Mouse (Mus musculus) embryonic facial prominence, embryonic 10.5 days (tissue): ENCODE data around the gene Lgals1. TPM values are rescaled to one million over a fixed set of nuclear protein-coding genes. Genes with fewer than 3 reads are reported as not detected.

Experiments used
- DNase-seq: peaks from one replicate; pipeline ENCODE4 v3.0.0-alpha.2; 2017; ENCODE audit warnings: low spot score
- H3K27ac ChIP-seq: fragments of 300-500 bp; sonication (generic); replicated peaks from 2 replicates; pipeline ENCODE4 v1.5.1; 2016; ENCODE audit warnings: mild to moderate bottlenecking
- H3K27me3 ChIP-seq: fragments of 300-500 bp; sonication (generic); replicated peaks from 2 replicates; pipeline ENCODE4 v1.6.1; 2016; ENCODE audit warnings: low read depth, mild to moderate bottlenecking; ENCODE audit not compliant: poor library complexity, severe bottlenecking
- H3K36me3 ChIP-seq: fragments of 300-500 bp; sonication (generic); replicated peaks from 2 replicates; pipeline ENCODE4 v1.6.1; 2016; ENCODE audit warnings: mild to moderate bottlenecking, moderate library complexity
- H3K4me1 ChIP-seq: fragments of 300-500 bp; sonication (generic); 2 replicates; pipeline ENCODE4 v1.6.1; 2016
- H3K4me3 ChIP-seq: fragments of 300-500 bp; sonication (generic); 2 replicates; pipeline ENCODE4 v1.5.1; 2016; ENCODE audit warnings: mild to moderate bottlenecking, moderate library complexity
- H3K9me3 ChIP-seq: fragments of 300-500 bp; sonication (generic); 2 replicates; pipeline ENCODE4 v1.6.1; 2016; ENCODE audit warnings: mild to moderate bottlenecking
- WGBS: fragments of 180-500 bp; shearing (Covaris S2); methylation state at CpG from one replicate; pipeline ENCODE4 v1.1.7; 2016; 5-methylcytosine and 5-hydroxymethylcytosine counted together
- polyA plus RNA-seq: library from polyadenylated mRNA; unstranded; fragments of >200 nt; fragmentation: Nextera tagmentation; extraction: Ambion mirVana; gene quantifications from 2 replicates; pipeline ENCODE4 v1.2.1, GENCODE M21; 2016

Gene Lgals1
- polyA plus RNA-seq, 1 experiment from 2014 or later, result 316 TPM

DNA sequence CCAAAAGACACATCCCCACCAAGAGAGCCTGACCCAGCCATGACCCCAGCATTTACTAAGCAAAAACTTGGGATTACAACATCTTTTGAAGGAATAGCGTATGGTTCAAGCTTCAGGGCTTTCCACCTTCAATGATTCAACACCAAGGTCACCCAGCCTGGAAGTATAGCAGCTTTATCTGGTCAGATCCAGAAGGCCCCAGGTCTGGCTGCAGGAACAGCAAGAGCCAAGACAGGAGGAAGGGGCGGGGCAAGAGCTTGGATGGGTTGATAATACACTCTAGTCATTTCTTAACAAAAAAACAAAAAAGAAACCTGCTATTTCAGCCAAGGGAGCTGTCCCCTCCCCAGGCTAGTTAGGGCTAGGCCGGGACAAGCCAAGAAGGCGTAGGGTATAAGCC, 29.0 kb upstream of the Lgals1 start:
- H3K4me1 ChIP-seq, result peaks cover 93% of the 10 kb centered on the region
- H3K4me3 ChIP-seq, result no peak overlapping the region
- peak overlapping the region; percentile 19 for H3K27ac ChIP-seq
- peaks cover 42% of the 10 kb centered on the region for H3K36me3 ChIP-seq
- WGBS, result 86% methylated on average over 4 of the region's 4 CpGs
- 0 out of 2 replicates have a peak, but pooled peaks cover 24% of the 10 kb centered on the region for H3K27me3 ChIP-seq
- H3K9me3 ChIP-seq, result no peaks in the 10 kb centered on the region
- no peak for DNase-seq

DNA sequence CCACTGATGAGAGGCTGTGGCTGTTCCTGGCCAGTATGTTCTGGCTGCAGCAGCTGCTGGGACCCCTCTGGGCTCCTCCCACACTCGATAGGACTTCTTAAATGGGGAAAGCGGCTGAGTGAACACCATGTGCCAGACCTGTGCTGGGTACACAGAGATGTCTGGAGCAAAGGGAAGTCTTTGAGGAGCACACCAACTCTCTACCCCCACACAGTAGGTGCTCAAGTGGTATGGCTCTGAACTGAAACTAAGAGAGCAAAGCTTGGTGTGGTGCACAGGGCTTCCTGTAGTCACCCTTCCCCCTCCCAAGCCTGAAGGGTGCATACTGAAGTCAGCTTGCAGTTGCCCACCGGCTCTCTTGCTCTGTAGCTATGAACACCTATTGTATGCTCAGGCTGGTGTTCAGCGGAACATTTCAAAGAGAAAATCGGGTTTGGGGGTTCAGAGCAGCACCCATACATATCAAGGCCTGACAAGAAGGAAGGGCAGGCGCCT, 28.0 kb upstream of the Lgals1 start:
- DNase-seq, result no peak
- Histone ChIP-seq H3K27me3 (0 out of 2 replicates have a peak, but pooled peaks cover 24% of the 10 kb centered on the region), H3K4me1 (peaks cover 82% of the 10 kb centered on the region), H3K27ac (peak overlapping the region; percentile 87), H3K4me3 (peak overlapping the region; percentile 79), H3K9me3 (no peaks in the 10 kb centered on the region), H3K36me3 (peaks cover 42% of the 10 kb centered on the region)
- WGBS, result 57% methylated on average over 6 of the region's 6 CpGs

DNA sequence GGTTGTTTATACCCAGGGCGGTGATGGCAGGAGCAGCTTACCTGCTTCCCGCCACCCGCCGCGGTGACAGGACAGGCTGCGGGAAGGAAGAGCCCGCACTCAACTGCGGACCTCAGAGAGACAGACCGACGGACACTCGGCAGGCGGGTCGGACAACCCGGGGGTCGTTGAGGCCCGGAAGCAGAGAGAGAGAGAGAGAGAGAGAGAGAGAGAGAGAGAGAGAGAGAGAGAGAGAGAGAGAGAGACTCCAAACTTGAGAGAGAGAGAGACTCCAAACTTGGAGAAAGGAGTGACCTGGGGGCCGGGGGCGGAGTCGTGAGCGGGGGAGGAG, 27.2 kb upstream of the Lgals1 start, which contains the start of gene Gm49510:
Gene Gm49510 (plus strand): TSS at position 259 of the 331 bp plus-strand sequence.
- WGBS, result 2% methylated on average over 20 of the region's 20 CpGs
- Histone ChIP-seq H3K4me3 (peak within 1 kb of the TSS; percentile 79), H3K27ac (peak within 1 kb of the TSS; percentile 87), H3K36me3 (peaks cover 42% of the 10 kb centered on the region), H3K9me3 (no peaks in the 10 kb centered on the region), H3K27me3 (0 out of 2 replicates have a peak, but pooled peaks cover 24% of the 10 kb centered on the region), H3K4me1 (peaks cover 74% of the 10 kb centered on the region)
- DNase-seq, result peak; percentile 33

DNA sequence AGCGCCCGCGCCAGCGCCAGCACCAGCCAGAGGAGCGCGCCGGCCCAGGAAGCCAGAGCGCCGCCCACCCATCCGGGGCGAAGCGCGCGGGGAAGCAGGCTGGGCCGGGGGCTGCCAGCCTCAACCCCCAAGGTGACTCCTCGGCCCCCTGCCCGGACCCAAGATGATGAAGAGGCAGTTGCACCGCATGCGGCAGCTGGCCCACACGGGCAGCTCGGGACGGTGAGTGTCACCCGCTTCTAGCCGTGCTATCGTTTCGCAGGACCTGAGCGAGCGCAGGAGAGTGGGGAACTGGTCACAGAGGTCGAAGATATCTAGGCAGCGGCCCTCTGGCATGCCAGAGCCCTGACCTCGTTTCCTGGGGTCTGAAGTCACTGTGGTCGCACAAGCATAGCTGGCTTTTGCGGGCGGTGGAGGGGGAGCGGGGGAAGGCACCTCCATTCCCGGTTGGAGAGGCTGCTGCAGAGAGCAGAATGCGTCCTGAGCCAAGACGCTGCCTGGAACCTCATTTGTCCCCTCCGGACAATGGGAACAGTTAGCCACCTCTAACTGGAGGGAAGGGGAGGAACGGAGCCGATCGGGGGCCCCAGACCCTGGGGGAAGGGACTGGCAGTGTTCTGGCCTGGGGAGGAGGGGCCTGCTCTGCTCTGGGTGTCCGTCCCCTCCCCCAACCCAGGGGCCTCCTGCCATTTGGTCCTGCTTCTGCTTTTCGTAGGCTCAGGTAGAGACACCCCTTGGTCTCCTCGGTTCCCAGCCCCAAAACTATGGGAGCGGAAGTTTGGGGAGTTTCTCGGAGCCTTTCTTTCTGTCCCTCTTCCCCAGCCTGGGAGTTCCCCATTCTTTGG, 26.6 kb upstream of the Lgals1 start, which contains the start of gene Sh3bp1:
Gene Sh3bp1 (plus strand): TSS at position 29 of the 845 bp plus-strand sequence.
- Histone ChIP-seq H3K9me3 (no peaks in the 10 kb centered on the region), H3K4me3 (peak within 1 kb of the TSS; percentile 79), H3K27me3 (0 out of 2 replicates have a peak, but pooled peaks cover 24% of the 10 kb centered on the region), H3K36me3 (peaks cover 42% of the 10 kb centered on the region), H3K4me1 (peaks cover 68% of the 10 kb centered on the region), H3K27ac (peak within 1 kb of the TSS; percentile 87)
- WGBS, result 1% methylated on average over 47 of the region's 47 CpGs
- DNase-seq, result peak; percentile 84

DNA sequence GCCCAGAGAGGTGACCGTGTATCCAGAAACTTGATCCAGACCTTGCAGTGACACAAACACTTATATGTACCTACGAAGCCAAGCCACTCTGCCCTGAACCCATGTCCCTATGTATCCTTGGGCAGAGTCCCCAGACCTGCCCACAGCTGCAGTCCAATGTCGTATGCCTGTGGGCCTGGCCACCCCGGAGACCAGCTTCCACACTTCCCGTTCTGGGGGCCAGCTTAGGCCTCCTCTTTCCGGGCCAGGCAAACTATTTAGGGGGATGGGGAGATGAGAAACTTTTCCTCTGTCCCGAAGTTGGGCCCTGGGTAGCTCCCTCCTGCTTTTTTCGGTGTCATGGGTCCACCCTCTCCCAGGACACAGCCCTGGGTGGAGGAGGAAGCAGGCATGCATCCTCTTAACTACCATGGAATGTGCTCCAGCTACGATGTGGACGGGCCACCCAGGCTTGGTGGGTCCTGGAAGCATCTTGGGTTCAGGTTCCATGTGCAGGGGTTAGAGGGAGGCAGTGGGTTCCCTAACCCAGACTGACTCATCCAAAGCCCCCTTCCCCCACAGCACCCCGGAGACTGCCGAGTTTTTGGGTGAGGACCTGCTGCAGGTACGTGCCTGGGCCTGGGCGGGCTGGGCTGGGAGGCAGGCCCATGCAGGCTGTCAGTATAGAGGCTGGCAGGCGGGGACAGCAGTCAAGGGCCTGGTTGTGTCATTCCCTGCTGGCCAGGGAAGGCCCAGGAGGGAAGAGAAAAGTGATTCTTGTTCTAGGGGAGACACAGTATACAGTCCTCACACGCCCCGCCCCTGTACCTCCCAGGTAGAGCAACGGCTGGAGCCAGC, 25.7 kb upstream of the Lgals1 start:
- peaks cover 61% of the 10 kb centered on the region for H3K4me1 ChIP-seq
- peak overlapping the region; percentile 79 for H3K4me3 ChIP-seq
- WGBS, result 16% methylated on average over 18 of the region's 18 CpGs
- peak overlapping the region; percentile 87 for H3K27ac ChIP-seq
- 0 out of 2 replicates have a peak, but pooled peaks cover 24% of the 10 kb centered on the region for H3K27me3 ChIP-seq
- H3K9me3 ChIP-seq, result no peaks in the 10 kb centered on the region
- peak; percentile 34 for DNase-seq
- peaks cover 42% of the 10 kb centered on the region for H3K36me3 ChIP-seq

DNA sequence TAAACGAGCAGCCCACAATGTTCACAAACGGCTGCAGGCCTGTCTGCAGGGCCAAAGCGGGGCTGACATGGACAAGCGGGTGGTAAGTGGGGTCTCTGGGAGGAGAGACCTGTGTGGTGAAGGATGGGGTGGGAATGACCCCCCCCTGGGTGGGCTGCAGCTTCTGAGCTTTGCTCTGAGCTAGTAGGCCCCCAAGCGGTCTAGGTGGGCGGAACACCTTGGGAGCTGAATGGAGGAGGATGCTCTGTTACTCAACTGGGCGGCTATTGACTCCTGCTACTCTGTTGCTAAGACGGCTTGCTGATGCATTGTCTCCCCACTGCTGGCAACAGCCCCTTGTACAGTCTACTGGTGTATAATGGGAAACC, 25.1 kb upstream of the Lgals1 start:
- Histone ChIP-seq H3K36me3 (peaks cover 47% of the 10 kb centered on the region), H3K27me3 (0 out of 2 replicates have a peak, but pooled peaks cover 24% of the 10 kb centered on the region), H3K27ac (peak overlapping the region; percentile 87), H3K4me3 (peak overlapping the region; percentile 79), H3K4me1 (peaks cover 55% of the 10 kb centered on the region), H3K9me3 (no peaks in the 10 kb centered on the region)
- WGBS, result 38% methylated on average over 8 of the region's 8 CpGs
- peak; percentile 31 for DNase-seq

DNA sequence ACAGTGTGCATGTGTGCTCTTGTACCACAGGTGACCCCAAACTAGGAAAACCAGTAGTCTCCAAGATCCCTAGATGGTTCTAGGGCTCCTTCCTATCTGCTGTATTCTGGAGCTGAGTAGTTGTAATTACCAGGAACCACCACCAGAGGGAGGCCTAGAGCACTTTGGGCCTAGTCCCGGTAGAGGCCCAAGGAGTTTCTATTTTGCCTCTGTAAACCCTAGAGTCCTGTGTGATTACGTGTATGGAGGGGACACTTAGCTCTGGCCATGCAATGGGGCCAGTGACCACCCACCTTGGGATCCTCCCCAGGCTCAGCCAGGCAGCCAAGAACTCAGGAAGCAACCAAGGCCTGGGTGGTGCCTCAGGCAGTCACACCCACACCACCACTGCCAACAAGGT, 23.3 kb upstream of the Lgals1 start:
- H3K36me3 ChIP-seq, result peaks cover 66% of the 10 kb centered on the region
- WGBS, result 9% methylated on average over 2 of the region's 2 CpGs
- H3K4me1 ChIP-seq, result peaks cover 37% of the 10 kb centered on the region
- no peaks in the 10 kb centered on the region for H3K9me3 ChIP-seq
- peak; percentile 81 for DNase-seq
- H3K4me3 ChIP-seq, result no peak overlapping the region
- peak overlapping the region; percentile 42; the same call in 1 of the 2 replicates for H3K27ac ChIP-seq
- H3K27me3 ChIP-seq, result 0 out of 2 replicates have a peak, but pooled peaks cover 24% of the 10 kb centered on the region

DNA sequence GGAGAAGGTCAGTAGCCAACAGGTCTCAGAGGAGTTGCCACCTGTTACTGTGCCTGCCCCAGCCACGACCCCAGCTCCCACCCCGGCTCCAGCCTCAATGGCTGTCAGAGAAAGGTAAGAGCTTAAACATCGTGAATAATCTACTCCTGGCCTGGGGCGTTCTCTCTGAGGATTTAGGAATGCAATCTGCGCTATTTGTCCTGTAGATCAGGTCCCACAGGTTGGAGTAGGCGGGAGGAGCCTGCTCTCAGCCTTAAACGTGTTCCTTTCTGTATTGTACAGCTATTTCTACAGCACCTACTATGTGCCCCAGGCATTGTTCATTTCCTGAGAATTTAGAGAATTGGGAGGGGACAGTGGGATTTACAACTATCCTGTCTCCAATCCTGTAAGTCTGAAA, 18.1 kb upstream of the Lgals1 start:
- H3K4me3 ChIP-seq, result no peak overlapping the region
- no peaks in the 10 kb centered on the region for H3K27me3 ChIP-seq
- peaks cover 15% of the 10 kb centered on the region for H3K4me1 ChIP-seq
- peaks cover 84% of the 10 kb centered on the region for H3K36me3 ChIP-seq
- no peak overlapping the region for H3K27ac ChIP-seq
- no peak for DNase-seq
- WGBS, result 75% methylated on average over 7 of the region's 7 CpGs
- no peaks in the 10 kb centered on the region for H3K9me3 ChIP-seq

DNA sequence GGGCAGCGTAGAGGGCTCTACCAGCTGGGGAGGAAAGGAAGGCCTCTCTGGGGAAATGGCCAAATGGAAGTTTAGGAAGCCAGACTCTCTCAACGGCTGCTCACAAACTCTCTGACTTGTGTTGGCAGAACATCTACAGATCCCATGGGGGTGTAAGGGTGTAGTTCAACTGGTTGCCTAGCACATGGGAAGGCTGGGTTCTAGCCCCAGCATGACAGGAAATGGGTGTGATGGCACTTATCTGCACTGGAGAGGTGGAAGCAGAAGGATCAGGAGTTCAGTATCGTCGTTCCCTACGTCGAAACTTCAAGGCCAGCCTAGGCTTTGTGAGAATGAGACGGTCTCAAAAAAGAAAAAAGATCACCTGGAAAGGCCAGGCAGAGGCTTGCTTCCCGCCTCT, 17.5 kb upstream of the Lgals1 start:
- DNase-seq, result no peak
- H3K27me3 ChIP-seq, result no peaks in the 10 kb centered on the region
- peaks cover 16% of the 10 kb centered on the region for H3K4me1 ChIP-seq
- WGBS, result 91% methylated on average over 8 of the region's 8 CpGs
- no peak overlapping the region for H3K27ac ChIP-seq
- H3K36me3 ChIP-seq, result peaks cover 78% of the 10 kb centered on the region
- no peak overlapping the region for H3K4me3 ChIP-seq
- H3K9me3 ChIP-seq, result no peaks in the 10 kb centered on the region

DNA sequence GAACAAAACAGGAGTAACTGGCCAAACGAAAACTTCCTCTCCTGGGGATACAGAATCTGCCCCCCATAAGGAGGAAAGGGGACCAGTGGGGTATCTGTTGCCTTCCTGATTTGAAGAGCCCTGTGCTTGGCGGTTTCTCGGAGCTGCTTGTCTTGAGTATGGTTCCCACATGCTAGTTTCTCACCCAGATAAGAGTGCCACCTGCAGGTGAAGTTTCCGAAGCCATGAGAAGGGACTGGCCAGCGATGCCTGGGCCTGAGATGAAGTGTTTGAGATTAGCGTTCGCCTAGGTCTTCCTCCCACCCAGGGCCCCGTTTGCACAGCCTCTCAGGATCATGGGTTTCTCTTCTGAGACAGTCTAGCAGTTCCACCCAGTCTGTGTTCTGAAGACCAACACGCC, 14.5 kb upstream of the Lgals1 start:
- 43% methylated on average over 9 of the region's 9 CpGs for WGBS
- Histone ChIP-seq H3K4me1 (peaks cover 44% of the 10 kb centered on the region), H3K9me3 (no peaks in the 10 kb centered on the region), H3K36me3 (peaks cover 57% of the 10 kb centered on the region), H3K27me3 (no peaks in the 10 kb centered on the region), H3K4me3 (no peak overlapping the region), H3K27ac (no peak overlapping the region)
- peak; percentile 44 for DNase-seq

DNA sequence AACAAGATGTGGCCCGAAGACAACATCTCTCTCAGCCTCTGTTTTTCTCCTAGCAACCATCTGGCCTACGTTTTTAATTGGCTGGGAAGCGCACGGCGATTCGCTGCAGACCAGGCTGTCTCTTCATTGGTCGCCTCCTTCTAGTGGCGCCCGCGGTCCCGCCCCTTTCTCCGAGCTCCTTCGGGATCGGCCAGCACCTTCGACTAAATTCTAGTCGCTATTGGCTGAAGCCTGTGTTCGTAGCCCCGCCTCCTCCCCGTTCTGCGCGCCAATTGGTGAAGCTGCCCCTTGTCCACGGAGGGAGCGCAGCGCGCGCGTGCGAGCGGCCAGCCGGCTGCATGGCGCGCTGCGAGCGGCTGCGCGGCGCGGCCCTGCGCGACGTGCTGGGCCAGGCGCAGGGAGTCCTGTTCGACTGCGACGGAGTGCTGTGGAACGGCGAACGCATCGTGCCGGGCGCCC, 12.9 kb upstream of the Lgals1 start, which contains the start of gene Pdxp:
Gene Pdxp (plus strand): TSS at position 288 of the 459 bp plus-strand sequence.
- DNase-seq, result peak; percentile 99

More for the DNA sequence above, 12.9 kb upstream of the Lgals1 start, which contains the start of gene Pdxp:
- peak within 1 kb of the TSS; percentile 95 for H3K27ac ChIP-seq
- peak within 1 kb of the TSS; percentile 80 for H3K4me3 ChIP-seq
- under 1% methylated on average over 51 of the region's 51 CpGs for WGBS
- H3K36me3 ChIP-seq, result peaks cover 55% of the 10 kb centered on the region
- H3K9me3 ChIP-seq, result no peaks in the 10 kb centered on the region
- no peaks in the 10 kb centered on the region for H3K27me3 ChIP-seq
- H3K4me1 ChIP-seq, result peaks cover 54% of the 10 kb centered on the region
